Comparison of ENCODE assay signal across 26 mouse cellular contexts in genomic region chr17:30835419-30835818, GRCm38 (mm10).
A peak's percentile ranks its signal among the peaks of the same experiment; 100 is the strongest.
DNase-seq lines count a peak whose midpoint lies in the region; ATAC-seq and TF ChIP-seq lines count a peak whose summit lies in the region.
"Had no signal": no experiment of that assay in that cellular context is flagged by ENCODE, and none has a peak within 500 bp of the region (broad histone marks: within the 10 kb centered on the region; RNA-seq: fewer than 3 reads in every experiment).

No protein-coding gene starts in this region.

- dilution Hi-C loops in CH12.LX (cut with MboI; ENCODE audit: extremely low pct_ligation_motif_present, extremely low pct_unique_long_range_greater_than_20kb, low sequenced_read_pairs), result no loop called here

- no peak for TF ChIP-seq RAD21 in CH12.LX (IDR thresholded peaks at IDR 0.05; ENCODE audit: low read depth, low read length)

- WGBS in heart, embryonic 15.5 days, result 69% methylated on average over 4 of the region's 4 CpGs
- WGBS in heart, embryonic 12.5 days, result 62% methylated on average over 4 of the region's 4 CpGs

- no peaks in the 10 kb centered on the region for H3K79me2 ChIP-seq in CH12.LX (replicated peaks; ENCODE audit: control insufficient read depth, extremely low read depth, insufficient read depth, poor library complexity, severe bottlenecking)

- no peak overlapping the region for H3K4me3 ChIP-seq in heart, embryonic 15.5 days
- no peak overlapping the region for H3K4me3 ChIP-seq in heart, embryonic 12.5 days
- H3K4me3 ChIP-seq in CH12.LX (replicated peaks in 1 of 3; ENCODE audit: low read depth in 2 of 3, low read length in 2 of 3, poor library complexity in 1 of 3), result no peak overlapping the region
- H3K4me3 ChIP-seq: embryonic facial prominence, embryonic 15.5 days; forebrain, embryonic 15.5 days; limb, embryonic 10.5 days; megakaryocyte, embryonic 14.5 days had no signal

- H3K4me2 ChIP-seq in heart, embryonic 15.5 days, result no peak overlapping the region
- H3K4me2 ChIP-seq in heart, embryonic 12.5 days, result no peak overlapping the region
- H3K4me2 ChIP-seq in CH12.LX (ENCODE audit: insufficient read depth, low read depth, poor library complexity, severe bottlenecking), result no peak overlapping the region
- H3K4me2 ChIP-seq: embryonic facial prominence, embryonic 15.5 days; forebrain, embryonic 15.5 days; hindbrain, embryonic 14.5 days had no signal

- TF ChIP-seq EP300 in CH12.LX (IDR thresholded peaks at IDR 0.05; ENCODE audit: low read length), result no peak

- TF ChIP-seq CTCF in CH12.LX (conservative IDR thresholded peaks at IDR 0.05 in 1 of 2, IDR thresholded peaks at IDR 0.05 in 1 of 2; ENCODE audit: low read depth in 2 of 2, low read length in 2 of 2), result no peak

- no peak overlapping the region for H3K9ac ChIP-seq in heart, embryonic 15.5 days
- no peak overlapping the region for H3K9ac ChIP-seq in heart, embryonic 12.5 days
- no peak overlapping the region for H3K9ac ChIP-seq in CH12.LX (ENCODE audit: insufficient read depth, low read depth)
- H3K9ac ChIP-seq: embryonic facial prominence, embryonic 15.5 days; forebrain, embryonic 15.5 days; hindbrain, embryonic 14.5 days had no signal

- no peaks in the 10 kb centered on the region for H3K36me3 ChIP-seq in heart, embryonic 15.5 days
- no peaks in the 10 kb centered on the region for H3K36me3 ChIP-seq in heart, embryonic 12.5 days
- H3K36me3 ChIP-seq in CH12.LX (replicated peaks in 1 of 2; ENCODE audit: control insufficient read depth in 1 of 2, insufficient read depth in 1 of 2, low read length in 1 of 2), result no peaks in the 10 kb centered on the region
- H3K36me3 ChIP-seq: embryonic facial prominence, embryonic 15.5 days; forebrain, embryonic 15.5 days; limb, embryonic 10.5 days had no signal

- no peak for TF ChIP-seq POLR2A in CH12.LX (IDR thresholded peaks at IDR 0.05; ENCODE audit: low read depth, low read length)

- ATAC-seq in heart, embryonic 15.5 days (replicated peaks; ENCODE audit: insufficient number of reproducible peaks, insufficient read depth, low FRiP score, low read depth), result no peak
- ATAC-seq in heart, embryonic 12.5 days (ENCODE audit: insufficient number of reproducible peaks, low FRiP score), result no peak
- ATAC-seq: CD4-positive, CD25-positive, alpha-beta regulatory T cell, adult 4 months; forebrain, embryonic 15.5 days had no signal

- peaks cover 4% of the 10 kb centered on the region; the same call in 1 of the 2 replicates for H3K4me1 ChIP-seq in heart, embryonic 15.5 days (replicated peaks)
- peaks cover 8% of the 10 kb centered on the region for H3K4me1 ChIP-seq in heart, embryonic 12.5 days (replicated peaks)
- H3K4me1 ChIP-seq in CH12.LX (ENCODE audit: control insufficient read depth in 1 of 2, insufficient read depth in 2 of 2), result peaks cover 5 to 23% of the 10 kb centered on the region in 2 experiments; a peak in 2 of 4 replicates
- H3K4me1 ChIP-seq: embryonic facial prominence, embryonic 15.5 days; limb, embryonic 10.5 days; megakaryocyte, embryonic 14.5 days had no signal

- no peaks in the 10 kb centered on the region for H3K27me3 ChIP-seq in heart, embryonic 15.5 days
- peaks cover 9% of the 10 kb centered on the region; the same call in 1 of the 2 replicates for H3K27me3 ChIP-seq in heart, embryonic 12.5 days (replicated peaks)
- H3K27me3 ChIP-seq in CH12.LX (replicated peaks), result no peaks in the 10 kb centered on the region
- H3K27me3 ChIP-seq: embryonic facial prominence, embryonic 15.5 days; forebrain, embryonic 15.5 days had no signal

- 0 out of 2 replicates have a peak overlapping the region, but pooled peaks have one; percentile 20 for H3K27ac ChIP-seq in heart, embryonic 15.5 days
- H3K27ac ChIP-seq in heart, embryonic 12.5 days (ENCODE audit: poor library complexity, severe bottlenecking), result no peak overlapping the region
- no peak overlapping the region for H3K27ac ChIP-seq in CH12.LX (ENCODE audit: insufficient read depth, low read depth)
- H3K27ac ChIP-seq: embryonic facial prominence, embryonic 15.5 days; forebrain, embryonic 15.5 days; hindbrain, embryonic 14.5 days; limb, embryonic 10.5 days had no signal

- no peaks in the 10 kb centered on the region for H3K9me3 ChIP-seq in heart, embryonic 15.5 days (replicated peaks)
- H3K9me3 ChIP-seq in heart, embryonic 12.5 days (replicated peaks), result no peaks in the 10 kb centered on the region
- peaks cover 7% of the 10 kb centered on the region for H3K9me3 ChIP-seq in CH12.LX (replicated peaks; ENCODE audit: low read length)
- H3K9me3 ChIP-seq: embryonic facial prominence, embryonic 15.5 days; forebrain, embryonic 15.5 days; limb, embryonic 10.5 days had no signal

- DNase-seq in CH12.LX (ENCODE audit: extremely low read depth) (peak; percentile 19), R1 (ENCODE audit: low read depth, low spot score) (peak; percentile 55)
- DNase-seq in induced T-regulatory cell, adult 2 months (ENCODE audit: low read depth), result peak; percentile 9
- DNase-seq in testis, postnatal 14 days (ENCODE audit: low spot score), result no peak
- no peak for DNase-seq in frontal cortex, postnatal 36 days (ENCODE audit: low spot score in 2 of 2)
- DNase-seq in ovary, adult 18-20 months (ENCODE audit: low spot score), result no peak
- DNase-seq: adrenal gland, adult 2 months; cerebellum, adult 9-10 months; gastrocnemius, postnatal 14 days; heart, adult 18-20 months; heart, postnatal 4 days; kidney, adult 2 months; kidney, postnatal 10 days; lung, postnatal 36 days; midbrain, embryonic 14.5 days; retina, postnatal 1 day; right cerebral cortex, postnatal 4 days; thymus, postnatal 4 days had no signal

- in situ Hi-C loops in CH12.LX (cut with MboI; ENCODE audit: low pct_ligation_motif_present, low pct_unique_long_range_greater_than_20kb, low sequenced_read_pairs), result no loop called here

TF ChIP-seq in CH12.LX, 34 proteins besides CTCF, POLR2A, EP300 and RAD21:
- peak; percentile 54; the same call in 1 of the 2 replicates for TF ChIP-seq MAFK (IDR thresholded peaks at IDR 0.05; ENCODE audit: insufficient replicate concordance, low read length)
- TF ChIP-seq JUN (IDR thresholded peaks at IDR 0.05; ENCODE audit: insufficient read depth, low read depth, low read length), result no peak
- TF ChIP-seq CHD1 (IDR thresholded peaks at IDR 0.05; ENCODE audit: low read depth, low read length), result no peak
- TF ChIP-seq MAZ (IDR thresholded peaks at IDR 0.05; ENCODE audit: low read depth, low read length), result no peak
- TF ChIP-seq MAX (IDR thresholded peaks at IDR 0.05; ENCODE audit: low read length), result no peak

Comparison
In these comparisons a context has a peak if more than half of its experiments do, and no peak if none do; other contexts are left out.
1. DNase-seq: peak in CH12.LX (single experiment), R1 (single experiment) and induced T-regulatory cell, adult 2 months (single experiment); none in testis, postnatal 14 days (single experiment), frontal cortex, postnatal 36 days (0 of 2) and ovary, adult 18-20 months (single experiment).